Mouse (Mus musculus) embryonic facial prominence, embryonic 13.5 days (tissue): ENCODE data around the gene Sec24d. TPM values are rescaled to one million over a fixed set of nuclear protein-coding genes. Genes with fewer than 3 reads are reported as not detected.

ENCODE experiments used
- ATAC-seq: fragments of 200-750 bp; cut with Nextera tagmentation; 2 replicates; pipeline ENCODE4 v1.8.0; 2017; ENCODE audit warnings: low read depth; ENCODE audit not compliant: insufficient number of reproducible peaks, insufficient read depth, low FRiP score, low TSS enrichment
- H3K27ac ChIP-seq: fragments of 300-500 bp; sonication (generic); 2 replicates; pipeline ENCODE4 v1.5.1; 2015; ENCODE audit warnings: moderate library complexity, mild to moderate bottlenecking, inconsistent platforms
- H3K27me3 ChIP-seq: fragments of 300-500 bp; sonication (generic); 2 replicates; pipeline ENCODE4 v1.6.1; 2015; ENCODE audit warnings: mild to moderate bottlenecking, inconsistent platforms
- H3K36me3 ChIP-seq: fragments of 300-500 bp; sonication (generic); 2 replicates; pipeline ENCODE4 v1.6.1; 2015; ENCODE audit warnings: mild to moderate bottlenecking, inconsistent platforms
- H3K4me1 ChIP-seq: fragments of 300-500 bp; sonication (generic); 2 replicates; pipeline ENCODE4 v1.6.1; 2015; ENCODE audit warnings: inconsistent platforms
- H3K4me2 ChIP-seq: fragments of 300-500 bp; sonication (generic); 2 replicates; pipeline ENCODE4 v1.6.1; 2015; ENCODE audit warnings: moderate library complexity, mild to moderate bottlenecking, inconsistent platforms
- H3K4me3 ChIP-seq: fragments of 300-500 bp; sonication (generic); 2 replicates; pipeline ENCODE4 v1.5.1; 2015; ENCODE audit warnings: mild to moderate bottlenecking, inconsistent platforms
- H3K9ac ChIP-seq: fragments of 300-500 bp; sonication (generic); 2 replicates; pipeline ENCODE4 v1.6.1; 2015; ENCODE audit warnings: mild to moderate bottlenecking, inconsistent platforms
- H3K9me3 ChIP-seq: fragments of 300-500 bp; sonication (generic); 2 replicates; pipeline ENCODE4 v1.6.1; 2016; ENCODE audit warnings: inconsistent platforms
- WGBS: fragments of 180-500 bp; shearing (Covaris S2); methylation state at CpG from one replicate; pipeline ENCODE4 v1.1.7; 2015; ENCODE audit warnings: mixed read lengths; 5-methylcytosine and 5-hydroxymethylcytosine counted together
- polyA plus RNA-seq: library from polyadenylated mRNA; unstranded; fragments of >200 nt; fragmentation: Nextera tagmentation; extraction: Ambion mirVana; gene quantifications from 2 replicates; pipeline ENCODE4 v1.2.1, GENCODE M21; 2015

Sec24d gene
- polyA plus RNA-seq, 1 experiment from 2014 or later, result 75.1 TPM

DNA sequence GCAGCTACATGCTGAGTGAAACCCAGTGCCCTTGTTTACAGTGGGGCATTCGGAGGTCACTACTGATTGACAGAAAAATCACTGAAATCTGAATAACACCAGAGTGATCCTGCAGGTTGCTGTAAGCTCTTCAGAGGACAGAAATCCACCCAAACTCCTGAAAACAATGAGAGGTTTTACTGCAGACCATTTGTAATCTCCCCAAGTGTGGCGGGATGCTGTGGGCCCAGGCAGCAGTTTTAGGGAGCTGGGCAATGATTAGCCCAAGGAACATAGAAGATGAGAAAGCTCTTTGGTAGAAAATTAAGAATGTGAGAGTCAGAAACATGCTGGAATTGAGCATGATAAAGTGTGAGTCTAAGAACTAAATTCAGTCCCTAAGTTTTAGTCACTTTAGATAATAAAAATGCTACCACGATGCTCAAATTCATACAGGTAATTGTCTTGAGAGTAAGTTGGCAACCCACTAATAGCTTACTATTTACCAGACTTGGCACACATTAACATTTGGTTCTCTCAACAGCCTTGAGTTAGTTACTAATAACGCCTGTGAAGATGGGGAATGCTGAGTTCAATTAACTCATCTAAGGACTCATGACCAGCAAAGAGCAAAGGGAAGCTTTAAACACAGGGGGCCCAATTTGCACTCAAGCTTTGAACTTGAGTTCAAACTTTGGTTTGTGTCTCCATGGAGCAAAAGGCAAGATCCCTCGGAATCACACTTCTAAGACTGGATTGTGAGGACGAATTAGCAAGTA, 144.7 kb downstream of the Sec24d start:
- no peaks in the 10 kb centered on the region for H3K36me3 ChIP-seq
- no peaks in the 10 kb centered on the region for H3K27me3 ChIP-seq
- 80% methylated on average over 6 of the region's 6 CpGs for WGBS
- H3K4me1 ChIP-seq, result no peaks in the 10 kb centered on the region
- H3K4me2 ChIP-seq, result no peak overlapping the region
- ATAC-seq, result no peak
- H3K4me3 ChIP-seq, result no peak overlapping the region
- no peak overlapping the region for H3K27ac ChIP-seq
- 0 out of 2 replicates have a peak, but pooled peaks cover 2% of the 10 kb centered on the region for H3K9me3 ChIP-seq
- H3K9ac ChIP-seq, result no peak overlapping the region

DNA sequence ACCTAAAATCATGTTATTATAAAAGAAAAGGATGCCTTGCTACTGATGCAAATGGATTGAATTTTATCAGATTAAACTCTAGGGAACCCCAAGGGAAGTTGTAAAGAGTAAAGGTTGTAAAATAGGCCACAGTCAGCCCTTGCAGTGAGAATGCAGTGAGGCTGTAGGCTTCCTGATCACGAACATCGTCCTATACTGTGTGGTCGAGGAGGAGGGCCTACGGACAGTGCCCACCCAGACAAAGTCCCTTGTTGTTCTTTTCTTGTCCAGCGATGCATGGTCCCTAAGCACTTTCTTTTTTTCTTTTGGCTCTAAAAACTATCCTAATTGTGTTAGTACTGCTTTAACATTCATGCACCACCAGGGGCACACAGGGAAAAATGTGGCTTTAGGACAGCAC, 145.9 kb downstream of the Sec24d start:
- WGBS, result 60% methylated on average over 5 of the region's 5 CpGs
- H3K27me3 ChIP-seq, result no peaks in the 10 kb centered on the region
- H3K4me3 ChIP-seq, result no peak overlapping the region
- H3K4me2 ChIP-seq, result no peak overlapping the region
- 0 out of 2 replicates have a peak, but pooled peaks cover 2% of the 10 kb centered on the region for H3K9me3 ChIP-seq
- no peak overlapping the region for H3K9ac ChIP-seq
- H3K36me3 ChIP-seq, result no peaks in the 10 kb centered on the region
- H3K27ac ChIP-seq, result no peak overlapping the region
- H3K4me1 ChIP-seq, result no peaks in the 10 kb centered on the region
- ATAC-seq, result no peak

Other genes starting within 250 kb of the Sec24d start
- 1.5 and 1.9 TPM in 2 replicates for gene Myoz2, start 232.4 kb upstream of the Sec24d start, polyA plus RNA-seq
- 5.6 and 7.2 TPM in 2 replicates for gene Synpo2, start 31.3 kb upstream of the Sec24d start, polyA plus RNA-seq
- 28.7 and 29.2 TPM in 2 replicates for gene Mettl14, start 118.7 kb downstream of the Sec24d start, polyA plus RNA-seq
- gene Prss12, start 179.5 kb downstream of the Sec24d start, polyA plus RNA-seq, result 22.8 and 26.9 TPM in 2 replicates